Mouse (Mus musculus): ENCODE measurements around the gene Gm3776.

DNA sequence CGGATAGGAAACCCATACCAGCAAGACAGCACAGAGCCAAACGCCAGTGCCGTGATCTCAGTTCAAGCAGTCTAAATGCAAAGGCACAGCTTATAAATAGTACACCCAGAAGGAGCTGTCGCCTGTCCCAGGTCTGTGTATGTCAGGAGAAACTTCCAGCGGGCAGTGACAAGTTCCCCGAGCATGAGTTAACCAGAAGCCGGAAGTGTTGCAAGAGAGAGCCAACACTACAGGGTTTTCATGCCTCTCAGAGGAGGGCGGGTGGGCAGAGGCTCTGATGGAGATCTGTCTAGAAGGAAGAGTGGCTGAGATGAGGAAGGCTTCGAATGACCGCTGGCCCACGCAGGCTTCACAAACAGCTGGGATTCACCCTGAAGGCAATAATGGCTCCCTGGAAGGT is 31.6 kb upstream of the Gm3776 start:
- TF ChIP-seq MAFK (IDR thresholded peaks at IDR 0.05; ENCODE audit: insufficient replicate concordance, low read length) (no peak), MXI1 (IDR thresholded peaks at IDR 0.05; ENCODE audit: low read depth, low read length) (no peak), CTCF (conservative IDR thresholded peaks at IDR 0.05 in 1 of 2, IDR thresholded peaks at IDR 0.05 in 1 of 2; ENCODE audit: low read depth in 2 of 2, low read length in 2 of 2) (no peak), HCFC1 (IDR thresholded peaks at IDR 0.05; ENCODE audit: low read depth, low read length) (no peak), TCF12 (IDR thresholded peaks at IDR 0.05; ENCODE audit: low read depth, low read length) (no peak), MAX (IDR thresholded peaks at IDR 0.05; ENCODE audit: low read length) (no peak), JUND (conservative IDR thresholded peaks at IDR 0.05; ENCODE audit: low read depth, low read length) (no peak), MEF2A (IDR thresholded peaks at IDR 0.05; ENCODE audit: borderline replicate concordance, low read depth, low read length) (no peak)
